Mouse (Mus musculus) olfactory bulb, adult 2 months (tissue): ENCODE results near the gene Hist1h2ah.

ENCODE experiments used
- CTCF ChIP-seq: fragments of 200-500 bp; IDR thresholded peaks from 2 replicates; pipeline ENCODE4 v1.5.1; 2012; ENCODE audit warnings: low read depth, mild to moderate bottlenecking, low read length, moderate library complexity; ENCODE audit not compliant: insufficient read depth
- POLR2A ChIP-seq: fragments of 200-500 bp; IDR thresholded peaks from 2 replicates; pipeline ENCODE4 v1.6.1; 2012; ENCODE audit warnings: mild to moderate bottlenecking, low read depth, low read length, moderate library complexity; ENCODE audit not compliant: insufficient read depth

GRCm38 (mm10) chr13:21993957-21994738 is 41.2 kb downstream of the Hist1h2ah start:
- TF ChIP-seq CTCF: no peak
- no peak for TF ChIP-seq POLR2A
